Mouse (Mus musculus): ENCODE measurements around the gene Krtap4-2. TPM values are rescaled to one million over a fixed set of nuclear protein-coding genes. Genes with fewer than 3 reads are reported as not detected.
"Not testable (repeated sequence)": the region's sequence is repeated elsewhere in the genome, so short reads cannot be mapped to it uniquely, and the experiment has no call there.

The Krtap4-2 gene
- polyA plus RNA-seq, 1 experiment from 2014 or later = not detected

DNA sequence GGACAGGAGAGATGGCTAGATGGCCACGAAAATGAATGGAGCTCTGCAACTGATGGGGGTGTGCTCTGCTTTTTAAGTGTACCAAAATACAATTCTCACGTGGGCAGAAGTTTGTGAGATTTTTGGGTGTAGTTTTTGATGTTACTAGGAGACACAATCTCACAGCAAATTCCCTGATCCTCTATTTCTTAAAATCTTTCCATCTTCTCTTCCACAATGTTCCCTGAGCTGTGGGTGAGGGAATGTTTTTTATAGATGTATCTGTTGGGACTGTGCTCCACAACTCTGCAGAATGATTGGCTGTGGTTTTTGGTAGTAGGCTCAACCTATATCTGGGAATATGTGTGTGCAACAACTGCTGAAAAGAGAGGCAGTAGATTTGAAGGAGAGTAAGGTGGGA, 1.6 kb downstream of the Krtap4-2 start:
- no peak for DNase-seq (ENCODE audit: low spot score)
- WGBS = 75% methylated on average over 2 of the region's 2 CpGs
- Histone ChIP-seq H3K36me3 (replicated peaks) (no peaks in the 10 kb centered on the region), H3K4me3 (no peak overlapping the region), H3K27me3 (replicated peaks; ENCODE audit: low read depth, poor library complexity, severe bottlenecking) (no peaks in the 10 kb centered on the region; the same call in 1 of the 2 replicates), H3K9me3 (no peaks in the 10 kb centered on the region), H3K4me1 (no peaks in the 10 kb centered on the region), H3K27ac (replicated peaks) (no peak overlapping the region)

DNA sequence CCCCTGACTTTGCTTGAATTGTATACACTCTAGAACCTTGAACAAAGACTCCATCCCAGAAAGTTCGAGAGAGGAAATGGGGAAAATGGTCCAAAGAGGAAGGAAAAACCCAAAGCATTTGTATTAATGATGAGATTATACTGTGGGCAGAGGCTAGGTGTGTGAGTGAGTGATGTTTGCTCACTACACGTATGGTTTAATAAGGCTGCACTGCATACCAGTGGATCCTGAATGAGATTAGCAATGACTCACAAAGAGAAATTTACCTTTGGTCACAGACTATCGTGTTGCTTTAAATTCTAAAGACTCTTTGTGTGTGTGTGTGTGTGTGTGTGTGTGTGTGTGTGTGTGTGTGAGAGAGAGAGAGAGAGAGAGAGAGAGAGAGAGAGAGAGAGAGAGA, 4.0 kb downstream of the Krtap4-2 start:
- no peaks in the 10 kb centered on the region for H3K36me3 ChIP-seq (replicated peaks)
- H3K27me3 ChIP-seq (replicated peaks; ENCODE audit: low read depth, poor library complexity, severe bottlenecking) = no peaks in the 10 kb centered on the region; the same call in 1 of the 2 replicates
- no peak overlapping the region for H3K27ac ChIP-seq (replicated peaks)
- no peak for DNase-seq (ENCODE audit: low spot score)
- no peak overlapping the region for H3K4me3 ChIP-seq
- H3K9me3 ChIP-seq = no peaks in the 10 kb centered on the region
- WGBS = 80% methylated on average over 3 of the region's 3 CpGs
- no peaks in the 10 kb centered on the region for H3K4me1 ChIP-seq

DNA sequence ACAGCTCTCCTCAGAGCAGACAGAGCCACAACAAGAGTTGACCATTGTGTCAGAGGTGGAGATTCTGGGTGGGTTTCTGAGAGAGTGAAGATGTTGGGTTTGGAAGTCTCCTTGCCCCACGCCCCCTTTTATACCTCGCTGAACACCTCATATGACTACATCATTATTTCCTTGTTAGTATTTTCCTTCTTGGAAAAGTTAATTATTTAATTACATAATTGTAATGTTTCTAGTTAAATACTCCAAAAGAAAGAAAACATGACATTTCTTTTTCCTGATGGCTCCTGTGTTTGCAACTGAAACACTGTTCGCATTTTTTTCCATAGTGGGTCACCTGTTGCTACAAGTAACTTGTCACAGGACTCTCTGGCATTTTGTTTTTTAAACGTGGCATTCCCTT, 6.7 kb downstream of the Krtap4-2 start, which contains the start of gene Krtap4-1:
Gene Krtap4-1, minus strand, starts transcription at position 101 of the 400 bp plus-strand sequence.
- WGBS = 81% methylated on average over 4 of the region's 4 CpGs
- H3K27me3 ChIP-seq (replicated peaks; ENCODE audit: low read depth, poor library complexity, severe bottlenecking) = no peaks in the 10 kb centered on the region
- H3K27ac ChIP-seq (replicated peaks) = no peak within 1 kb of the TSS
- no peaks in the 10 kb centered on the region for H3K36me3 ChIP-seq (replicated peaks)
- H3K9me3 ChIP-seq = no peaks in the 10 kb centered on the region
- no peak within 1 kb of the TSS for H3K4me3 ChIP-seq
- DNase-seq (ENCODE audit: low spot score) = no peak
- H3K4me1 ChIP-seq = no peaks in the 10 kb centered on the region

DNA sequence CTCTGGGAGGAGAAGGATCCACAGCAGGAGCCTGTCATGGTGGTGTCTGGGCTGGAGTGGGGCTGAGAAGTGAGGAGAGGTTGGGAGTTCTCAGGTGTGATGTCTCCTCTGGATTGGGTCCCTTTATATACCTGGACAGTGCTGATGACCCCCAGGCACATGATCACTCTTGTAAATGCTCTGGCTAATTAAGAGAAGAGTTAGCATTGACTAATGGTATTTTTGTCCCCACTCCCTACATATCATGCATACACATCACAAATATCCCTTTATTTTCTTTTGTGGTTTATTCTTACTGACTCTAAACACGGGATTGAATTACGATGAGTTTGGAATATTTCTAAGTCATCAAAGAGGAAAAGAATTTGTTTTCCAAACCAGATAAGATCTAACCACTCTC, 14.5 kb downstream of the Krtap4-2 start, which contains the start of gene Gm11562:
Gene Gm11562, minus strand, starts transcription at position 101 of the 400 bp plus-strand sequence.
- DNase-seq (ENCODE audit: low spot score) = no peak
- H3K36me3 ChIP-seq (replicated peaks) = no peaks in the 10 kb centered on the region
- no peaks in the 10 kb centered on the region for H3K9me3 ChIP-seq
- H3K4me1 ChIP-seq = no peaks in the 10 kb centered on the region
- H3K4me3 ChIP-seq = no peak within 1 kb of the TSS
- no peak within 1 kb of the TSS for H3K27ac ChIP-seq (replicated peaks)
- 92% methylated on average over 2 of the region's 2 CpGs for WGBS
- H3K27me3 ChIP-seq (replicated peaks; ENCODE audit: low read depth, poor library complexity, severe bottlenecking) = no peaks in the 10 kb centered on the region

DNA sequence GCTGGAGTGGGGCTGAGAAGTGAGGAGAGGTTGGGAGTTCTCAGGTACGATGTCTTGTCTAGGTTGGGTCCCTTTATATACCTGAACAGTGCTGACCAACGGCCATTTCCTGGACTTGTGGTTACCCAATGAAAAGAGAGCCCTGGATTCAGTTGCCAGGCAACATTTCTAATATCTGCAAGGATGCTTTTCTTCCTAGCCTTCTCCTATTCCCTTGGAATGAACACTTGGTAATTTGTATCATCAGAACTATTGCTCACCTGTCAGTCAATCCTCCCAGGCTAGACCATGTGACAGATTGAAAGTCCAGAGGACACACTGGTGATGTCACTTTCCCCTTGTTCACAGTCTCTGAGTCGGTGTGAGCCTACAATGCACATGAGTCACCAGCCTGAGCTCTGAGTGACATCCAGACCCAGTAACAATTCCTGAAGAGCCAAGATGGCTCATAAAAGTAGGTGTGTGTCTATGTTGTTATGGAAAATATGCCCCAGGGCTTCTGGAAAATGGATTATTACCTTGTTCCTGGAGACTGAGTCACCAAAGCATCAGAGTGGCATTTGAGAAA, 20.0 kb downstream of the Krtap4-2 start, which contains the start of gene Krtap2-4:
Gene Krtap2-4, minus strand, starts transcription at position 51 of the 568 bp plus-strand sequence.
- Histone ChIP-seq H3K4me1 (no peaks in the 10 kb centered on the region), H3K27me3 (replicated peaks; ENCODE audit: low read depth, poor library complexity, severe bottlenecking) (no peaks in the 10 kb centered on the region), H3K9me3 (no peaks in the 10 kb centered on the region), H3K4me3 (no peak within 1 kb of the TSS), H3K27ac (replicated peaks) (no peak within 1 kb of the TSS), H3K36me3 (replicated peaks) (no peaks in the 10 kb centered on the region)
- no peak for DNase-seq (ENCODE audit: low spot score)
- WGBS = 80% methylated on average over 3 of the region's 3 CpGs

DNA sequence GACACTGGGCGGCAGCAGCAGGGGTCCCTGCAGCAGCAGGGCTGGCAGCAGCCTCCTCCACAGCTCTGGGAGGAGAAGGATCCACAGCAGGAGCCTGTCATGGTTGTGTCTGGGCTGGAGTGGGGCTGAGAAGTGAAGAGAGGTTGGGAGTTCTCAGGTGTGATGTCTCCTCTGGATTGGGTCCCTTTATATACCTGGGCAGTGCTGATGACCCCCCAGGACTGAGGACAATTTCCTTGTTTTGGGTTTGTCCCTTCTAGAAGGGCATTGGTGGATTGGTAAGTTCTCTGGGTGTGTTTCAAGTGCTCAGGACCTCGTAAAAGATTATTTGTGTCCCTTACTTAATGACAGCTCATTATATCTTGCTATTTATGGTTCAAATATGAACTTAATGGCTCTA, 24.8 kb downstream of the Krtap4-2 start, which contains the start of gene Gm11937:
Gene Gm11937, minus strand, starts transcription at position 101 of the 400 bp plus-strand sequence.
- H3K27me3 ChIP-seq (replicated peaks; ENCODE audit: low read depth, poor library complexity, severe bottlenecking); H3K4me3 ChIP-seq; H3K36me3 ChIP-seq (replicated peaks); DNase-seq (ENCODE audit: low spot score); H3K4me1 ChIP-seq; H3K9me3 ChIP-seq; H3K27ac ChIP-seq (replicated peaks): not testable (repeated sequence)
- WGBS = 71% methylated on average over 1 of the region's 2 CpGs

DNA sequence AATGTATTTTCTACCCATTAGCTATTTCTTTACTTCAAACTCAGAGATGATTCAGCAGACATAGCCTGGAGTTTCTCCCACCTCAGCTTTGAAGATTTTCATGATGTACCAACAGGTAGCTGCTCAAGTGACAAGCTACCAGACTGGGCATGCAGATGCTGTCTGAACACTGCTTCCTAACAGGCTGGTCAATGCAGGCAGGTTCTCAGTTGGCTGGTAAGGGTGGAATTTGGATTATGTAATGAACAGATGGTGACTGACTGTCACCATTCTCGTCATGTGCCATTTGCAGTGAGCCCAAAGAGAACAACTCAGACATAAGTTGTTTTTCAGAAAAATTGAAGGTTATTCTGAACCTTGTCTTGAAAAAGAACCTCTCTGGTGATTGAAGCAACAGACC, 25.8 kb downstream of the Krtap4-2 start:
- no peak for DNase-seq (ENCODE audit: low spot score)
- Histone ChIP-seq H3K36me3 (replicated peaks) (no peaks in the 10 kb centered on the region), H3K4me1 (no peaks in the 10 kb centered on the region), H3K27me3 (replicated peaks; ENCODE audit: low read depth, poor library complexity, severe bottlenecking) (no peaks in the 10 kb centered on the region), H3K9me3 (no peaks in the 10 kb centered on the region), H3K4me3 (no peak overlapping the region), H3K27ac (replicated peaks) (no peak overlapping the region)
- 73% methylated on average over 1 of the region's 1 CpGs for WGBS

DNA sequence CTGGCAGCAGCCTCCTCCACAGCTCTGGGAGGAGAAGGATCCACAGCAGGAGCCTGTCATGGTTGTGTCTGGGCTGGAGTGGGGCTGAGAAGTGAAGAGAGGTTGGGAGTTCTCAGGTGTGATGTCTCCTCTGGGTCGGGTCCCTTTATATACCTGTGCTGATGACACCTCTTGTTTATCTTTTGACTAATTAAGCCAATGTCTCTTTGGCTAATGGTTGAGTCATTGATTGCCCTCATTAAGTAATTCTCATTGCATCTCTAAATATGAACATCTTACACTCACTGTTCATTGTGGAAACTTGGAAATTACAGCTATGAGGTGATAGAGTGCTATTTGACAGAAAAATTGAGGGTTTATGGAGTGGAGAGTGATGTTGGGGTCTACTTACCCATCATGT, 31.7 kb downstream of the Krtap4-2 start, which contains the start of gene Gm11938:
Gene Gm11938, minus strand, starts transcription at position 101 of the 400 bp plus-strand sequence.
- not testable (repeated sequence) for H3K36me3 ChIP-seq (replicated peaks); H3K27ac ChIP-seq (replicated peaks); H3K4me3 ChIP-seq; H3K27me3 ChIP-seq (replicated peaks; ENCODE audit: low read depth, poor library complexity, severe bottlenecking); H3K4me1 ChIP-seq; H3K9me3 ChIP-seq; DNase-seq (ENCODE audit: low spot score)
- 76% methylated on average over 1 of the region's 1 CpGs for WGBS

DNA sequence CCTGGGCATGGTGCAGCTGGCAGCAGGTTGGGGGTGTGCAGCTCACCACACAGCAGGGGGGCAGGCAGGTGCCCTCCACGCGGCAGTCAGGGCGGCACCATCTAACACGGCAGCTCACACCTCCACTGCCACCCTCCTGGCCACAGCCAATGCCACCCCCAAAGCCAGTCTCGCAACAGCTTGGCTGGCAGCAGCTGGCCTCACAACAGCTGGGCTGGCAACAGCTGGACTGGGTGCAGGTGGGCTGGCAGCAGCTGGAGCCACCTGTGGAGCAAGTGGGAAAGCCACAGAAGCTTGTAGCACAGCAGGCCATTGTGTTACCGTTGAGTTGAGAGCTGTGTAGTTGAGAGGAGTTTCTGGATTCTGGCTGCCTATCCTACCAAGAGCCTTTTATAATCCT, 37.1 kb downstream of the Krtap4-2 start, which contains the start of gene Krtap9-3:
Gene Krtap9-3, minus strand, starts transcription at position 364 of the 400 bp plus-strand sequence.
- not testable (repeated sequence) for H3K9me3 ChIP-seq; H3K4me3 ChIP-seq; H3K27me3 ChIP-seq (replicated peaks; ENCODE audit: low read depth, poor library complexity, severe bottlenecking); H3K36me3 ChIP-seq (replicated peaks); H3K27ac ChIP-seq (replicated peaks); DNase-seq (ENCODE audit: low spot score); H3K4me1 ChIP-seq
- WGBS = 81% methylated on average over 6 of the region's 6 CpGs

DNA sequence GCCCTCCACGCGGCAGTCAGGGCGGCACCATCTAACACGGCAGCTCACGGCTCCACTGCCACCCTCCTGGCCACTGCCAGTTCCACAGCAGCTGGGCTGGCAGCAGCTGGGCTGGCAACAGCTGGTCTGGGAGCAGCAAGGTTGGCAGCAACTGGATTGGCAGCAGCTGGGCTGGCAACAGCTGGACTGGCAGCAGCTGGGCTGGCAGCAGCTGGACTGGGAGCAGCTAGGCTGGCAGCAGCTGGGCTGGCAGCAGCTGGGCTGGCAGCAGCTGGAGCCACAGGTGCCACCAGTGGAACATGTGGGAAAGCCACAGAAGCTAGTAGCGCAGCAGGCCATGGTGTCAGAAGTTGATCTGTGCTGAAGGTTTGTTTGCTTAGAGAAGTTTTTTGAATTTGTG, 43.9 kb downstream of the Krtap4-2 start, which contains the start of gene Krtap1-3:
Gene Krtap1-3, minus strand, starts transcription at position 359 of the 400 bp plus-strand sequence.
- H3K4me1 ChIP-seq = no peaks in the 10 kb centered on the region
- WGBS = 81% methylated on average over 6 of the region's 6 CpGs
- H3K36me3 ChIP-seq (replicated peaks) = no peaks in the 10 kb centered on the region
- no peaks in the 10 kb centered on the region for H3K9me3 ChIP-seq
- no peak within 1 kb of the TSS for H3K27ac ChIP-seq (replicated peaks)
- H3K27me3 ChIP-seq (replicated peaks; ENCODE audit: low read depth, poor library complexity, severe bottlenecking) = no peaks in the 10 kb centered on the region
- no peak for DNase-seq (ENCODE audit: low spot score)
- no peak within 1 kb of the TSS for H3K4me3 ChIP-seq

DNA sequence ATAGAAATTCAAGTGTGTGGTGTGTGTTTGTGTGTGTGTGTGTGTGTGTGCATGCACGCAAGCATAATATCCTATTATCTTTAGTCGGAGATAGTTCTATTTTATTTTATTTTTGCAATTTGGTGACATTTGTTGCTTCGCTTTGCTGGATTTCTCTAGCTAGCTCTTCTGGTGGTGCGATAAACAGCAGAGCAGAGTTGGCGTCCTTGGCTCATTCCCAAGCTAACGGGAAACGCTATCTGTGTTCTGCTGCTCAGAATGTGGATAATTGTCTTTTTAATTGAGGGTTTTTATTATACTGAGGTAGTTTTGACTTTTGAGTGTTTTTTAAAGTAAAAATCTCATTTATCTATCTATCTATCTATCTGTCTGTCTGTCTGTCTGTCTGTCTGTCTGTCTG, 49.8 kb downstream of the Krtap4-2 start:
- no peak for DNase-seq (ENCODE audit: low spot score)
- no peaks in the 10 kb centered on the region for H3K9me3 ChIP-seq

More for the DNA sequence above, 49.8 kb downstream of the Krtap4-2 start:
- Histone ChIP-seq H3K4me3 (no peak overlapping the region), H3K36me3 (replicated peaks) (no peaks in the 10 kb centered on the region), H3K27me3 (replicated peaks; ENCODE audit: low read depth, poor library complexity, severe bottlenecking) (no peaks in the 10 kb centered on the region), H3K27ac (replicated peaks) (no peak overlapping the region), H3K4me1 (no peaks in the 10 kb centered on the region)
- WGBS = 93% methylated on average over 7 of the region's 7 CpGs

All from embryonic facial prominence, embryonic 10.5 days (tissue).